ENCODE assay signal across 28 mouse cellular contexts in genomic region chr13:93481110-93481509, GRCm38 (mm10). TPM values are rescaled to one million over a fixed set of nuclear protein-coding genes. Genes with fewer than 3 reads are reported as not detected.
DNase-seq lines count a peak whose midpoint lies in the region; ATAC-seq and TF ChIP-seq lines count a peak whose summit lies in the region.
"Had no signal": no experiment of that assay in that cellular context is flagged by ENCODE, and none has a peak within 500 bp of the region (broad histone marks: within the 10 kb centered on the region; RNA-seq: fewer than 3 reads in every experiment).

No protein-coding gene starts in this region.

- TF ChIP-seq POLR2A in kidney, adult 2 months (IDR thresholded peaks at IDR 0.05; ENCODE audit: low read depth, low read length) = no peak

- H3K4me2 ChIP-seq in forebrain, embryonic 15.5 days (replicated peaks) = no peak overlapping the region
- H3K4me2 ChIP-seq in forebrain, embryonic 16.5 days (ENCODE audit: low read length) = no peak overlapping the region
- H3K4me2 ChIP-seq in kidney, embryonic 15.5 days = no peak overlapping the region
- H3K4me2 ChIP-seq: embryonic facial prominence, embryonic 15.5 days; forebrain, embryonic 13.5 days; heart, embryonic 15.5 days; neural tube, embryonic 15.5 days; stomach, embryonic 15.5 days had no signal

- no peaks in the 10 kb centered on the region for H3K27me3 ChIP-seq in forebrain, embryonic 15.5 days
- H3K27me3 ChIP-seq in forebrain, embryonic 16.5 days (replicated peaks; ENCODE audit: control insufficient read depth, insufficient read depth, low read length) = no peaks in the 10 kb centered on the region
- H3K27me3 ChIP-seq in kidney, adult 2 months (replicated peaks; ENCODE audit: control insufficient read depth, insufficient read depth, low read length) = no peaks in the 10 kb centered on the region
- no peaks in the 10 kb centered on the region for H3K27me3 ChIP-seq in kidney, embryonic 15.5 days
- H3K27me3 ChIP-seq: embryonic facial prominence, embryonic 15.5 days; forebrain, embryonic 13.5 days; heart, embryonic 15.5 days; neural tube, embryonic 15.5 days; stomach, embryonic 15.5 days had no signal

- DNase-seq in kidney, adult 2 months = no peak
- DNase-seq in A20 (ENCODE audit: low read depth, low spot score) (peak; percentile 15), R1 (ENCODE audit: low read depth, low spot score) (peak; percentile 38)
- no peak for DNase-seq in heart, adult 18-20 months
- DNase-seq: adrenal gland, postnatal 14 days; cerebellum, adult 18-20 months; cerebellum, postnatal 10 days; gastrocnemius, postnatal 36 days; kidney, adult 11 months; kidney, postnatal 36 days; layer of hippocampus, postnatal 36 days; lung, adult 18-20 months; lung, postnatal 4 days; midbrain, embryonic 14.5 days; right cerebral cortex, postnatal 25 days; thymus, postnatal 25 days had no signal

- TF ChIP-seq CTCF in kidney, adult 2 months (conservative IDR thresholded peaks at IDR 0.05; ENCODE audit: insufficient read depth, insufficient read length, low read depth, low read length) = 0 out of 2 replicates have a peak, but pooled peaks have one; percentile 3

- 95% methylated on average over 3 of the region's 3 CpGs for WGBS in forebrain, embryonic 15.5 days
- WGBS in forebrain, embryonic 16.5 days = 98% methylated on average over 3 of the region's 3 CpGs
- 97% methylated on average over 3 of the region's 3 CpGs for WGBS in kidney, adult 2 months
- WGBS in kidney, embryonic 15.5 days = 97% methylated on average over 3 of the region's 3 CpGs

- no peaks in the 10 kb centered on the region for H3K4me1 ChIP-seq in forebrain, embryonic 15.5 days
- H3K4me1 ChIP-seq in forebrain, embryonic 16.5 days (replicated peaks; ENCODE audit: control insufficient read depth, insufficient read depth, low read length) = no peaks in the 10 kb centered on the region
- H3K4me1 ChIP-seq in kidney, adult 2 months (ENCODE audit: control insufficient read depth, insufficient read depth, low read length) = no peaks in the 10 kb centered on the region
- H3K4me1 ChIP-seq in kidney, embryonic 15.5 days = no peaks in the 10 kb centered on the region
- H3K4me1 ChIP-seq: embryonic facial prominence, embryonic 10.5 days; embryonic facial prominence, embryonic 15.5 days; forebrain, embryonic 13.5 days; neural tube, embryonic 15.5 days; stomach, embryonic 15.5 days had no signal

- 0 out of 2 replicates have a peak, but pooled peaks cover 3% of the 10 kb centered on the region for H3K36me3 ChIP-seq in forebrain, embryonic 15.5 days
- no peaks in the 10 kb centered on the region for H3K36me3 ChIP-seq in forebrain, embryonic 16.5 days (ENCODE audit: control insufficient read depth, insufficient read depth)
- no peaks in the 10 kb centered on the region for H3K36me3 ChIP-seq in kidney, adult 2 months (ENCODE audit: control insufficient read depth, insufficient read depth, low read length)
- H3K36me3 ChIP-seq in kidney, embryonic 15.5 days = peaks cover 26% of the 10 kb centered on the region
- H3K36me3 ChIP-seq: embryonic facial prominence, embryonic 15.5 days; heart, embryonic 15.5 days; neural tube, embryonic 15.5 days; stomach, embryonic 15.5 days had no signal

- 0 out of 2 replicates have a peak overlapping the region, but pooled peaks have one; percentile 15 for H3K27ac ChIP-seq in forebrain, embryonic 15.5 days (replicated peaks)
- H3K27ac ChIP-seq in forebrain, embryonic 16.5 days (ENCODE audit: low read length) = no peak overlapping the region
- H3K27ac ChIP-seq in kidney, adult 2 months (ENCODE audit: insufficient read depth, low read depth, low read length) = no peak overlapping the region
- H3K27ac ChIP-seq in kidney, embryonic 15.5 days = no peak overlapping the region
- H3K27ac ChIP-seq: embryonic facial prominence, embryonic 10.5 days; embryonic facial prominence, embryonic 15.5 days; forebrain, embryonic 13.5 days; heart, embryonic 10.5 days; heart, embryonic 15.5 days; neural tube, embryonic 15.5 days; stomach, embryonic 15.5 days had no signal

- no peak for ATAC-seq in forebrain, embryonic 15.5 days (replicated peaks)
- ATAC-seq in forebrain, embryonic 16.5 days = no peak
- no peak for ATAC-seq in kidney, embryonic 15.5 days (replicated peaks; ENCODE audit: low FRiP score)
- ATAC-seq in megakaryocyte progenitor cell, adult 5-6 weeks (replicated peaks; ENCODE audit: poor library complexity) = no peak; the same call in 1 of the 2 replicates
- ATAC-seq: forebrain, embryonic 13.5 days; lung, postnatal 0 days had no signal

- no peak overlapping the region for H3K4me3 ChIP-seq in forebrain, embryonic 15.5 days
- H3K4me3 ChIP-seq in forebrain, embryonic 16.5 days (replicated peaks; ENCODE audit: low read length) = no peak overlapping the region
- no peak overlapping the region for H3K4me3 ChIP-seq in kidney, adult 2 months (ENCODE audit: insufficient read depth, low read depth, low read length)
- no peak overlapping the region for H3K4me3 ChIP-seq in kidney, embryonic 15.5 days (replicated peaks)
- H3K4me3 ChIP-seq: embryonic facial prominence, embryonic 10.5 days; embryonic facial prominence, embryonic 15.5 days; forebrain, embryonic 13.5 days; heart, embryonic 10.5 days; heart, embryonic 15.5 days; neural tube, embryonic 15.5 days; stomach, embryonic 15.5 days had no signal

- H3K9ac ChIP-seq in forebrain, embryonic 15.5 days (replicated peaks) = no peak overlapping the region
- H3K9ac ChIP-seq in forebrain, embryonic 16.5 days (replicated peaks; ENCODE audit: low read depth, low read length) = no peak overlapping the region
- H3K9ac ChIP-seq in kidney, embryonic 15.5 days = no peak overlapping the region
- H3K9ac ChIP-seq: embryonic facial prominence, embryonic 15.5 days; forebrain, embryonic 13.5 days; heart, embryonic 15.5 days; neural tube, embryonic 15.5 days; stomach, embryonic 15.5 days had no signal

- no peaks in the 10 kb centered on the region for H3K9me3 ChIP-seq in forebrain, embryonic 15.5 days
- H3K9me3 ChIP-seq in forebrain, embryonic 16.5 days (ENCODE audit: control insufficient read depth, low read length) = no peaks in the 10 kb centered on the region
- no peaks in the 10 kb centered on the region for H3K9me3 ChIP-seq in kidney, embryonic 15.5 days (replicated peaks)
- H3K9me3 ChIP-seq: embryonic facial prominence, embryonic 10.5 days; embryonic facial prominence, embryonic 15.5 days; forebrain, embryonic 13.5 days; heart, embryonic 10.5 days; heart, embryonic 15.5 days; neural tube, embryonic 15.5 days; stomach, embryonic 15.5 days had no signal

RNA-seq across cellular contexts. Expression of gene Jmy, which starts 18.5 kb away (rescaled TPM):
- 9.8 and 10.9 TPM in 2 replicates for polyA plus RNA-seq in forebrain, embryonic 15.5 days (2015; fragmentation: Nextera tagmentation; extraction: Ambion mirVana)
- 6.5 and 7.7 TPM in 2 replicates for polyA plus RNA-seq in forebrain, embryonic 16.5 days (2015; fragmentation: Nextera tagmentation; extraction: Ambion mirVana)
- polyA plus RNA-seq in kidney, adult 2 months (2012; rRNA removed) = 7.0 and 7.9 TPM in 2 replicates
- polyA plus RNA-seq in kidney, embryonic 15.5 days (2015; fragmentation: Nextera tagmentation; extraction: Ambion mirVana) = 5.3 and 6.1 TPM in 2 replicates
- total RNA-seq in megakaryocyte progenitor cell, adult 5-6 weeks (2015) = 10.6 and 13.6 TPM in 2 replicates
- 6.1 and 9.3 TPM in 2 replicates for total RNA-seq in megakaryocyte progenitor cell, adult 5-6 weeks (2017)
- 10 to 100 TPM; 45.2 to 47.8 TPM for total RNA-seq in heart, adult 18-20 months (2021)

Comparison
In these comparisons a context has a peak if more than half of its experiments do, and no peak if none do; other contexts are left out.
1. DNase-seq: peak in A20 (single experiment) and R1 (single experiment); none in kidney, adult 2 months (single experiment) and heart, adult 18-20 months (0 of 2).